In genomic region chr1:133077606-133078337, GRCm38 (mm10) we compare ENCODE assay signal across 7 mouse cellular contexts. TPM values are rescaled to one million over a fixed set of nuclear protein-coding genes. Genes with fewer than 3 reads are reported as not detected.
DNase-seq lines count a peak whose midpoint lies in the region; ATAC-seq lines count a peak whose summit lies in the region.

No protein-coding gene starts in this region.

- no peaks in the 10 kb centered on the region for H3K9me3 ChIP-seq in forebrain, embryonic 14.5 days (replicated peaks; ENCODE audit: control insufficient read depth, low read length)
- no peaks in the 10 kb centered on the region for H3K9me3 ChIP-seq in intestine, embryonic 16.5 days (ENCODE audit: control insufficient read depth, low read length)
- H3K9me3 ChIP-seq in stomach, embryonic 16.5 days (replicated peaks; ENCODE audit: control insufficient read depth, low read length) = no peaks in the 10 kb centered on the region

- H3K27ac ChIP-seq in forebrain, embryonic 14.5 days (ENCODE audit: low read depth, low read length) = peak overlapping the region; percentile 96
- H3K27ac ChIP-seq in intestine, embryonic 16.5 days (ENCODE audit: low read length) = peak overlapping the region; percentile 66
- peak overlapping the region; percentile 93 for H3K27ac ChIP-seq in stomach, embryonic 16.5 days (ENCODE audit: low read length)

- no peak overlapping the region for H3K4me3 ChIP-seq in forebrain, embryonic 14.5 days (ENCODE audit: low read depth, low read length)
- no peak overlapping the region for H3K4me3 ChIP-seq in intestine, embryonic 16.5 days (ENCODE audit: low read length)
- no peak overlapping the region for H3K4me3 ChIP-seq in stomach, embryonic 16.5 days (replicated peaks; ENCODE audit: low read length)

- H3K36me3 ChIP-seq in forebrain, embryonic 14.5 days (ENCODE audit: control insufficient read depth, insufficient read depth, low read length) = peaks cover 54% of the 10 kb centered on the region
- peaks cover 6% of the 10 kb centered on the region; the same call in 1 of the 2 replicates for H3K36me3 ChIP-seq in intestine, embryonic 16.5 days (ENCODE audit: control insufficient read depth, insufficient read depth, low read length)
- H3K36me3 ChIP-seq in stomach, embryonic 16.5 days (ENCODE audit: control insufficient read depth, insufficient read depth, low read length) = no peaks in the 10 kb centered on the region

- ATAC-seq in forebrain, embryonic 14.5 days = no peak
- peak; percentile 8; the same call in 1 of the 2 replicates for ATAC-seq in intestine, embryonic 16.5 days
- peak; percentile 37 for ATAC-seq in stomach, embryonic 16.5 days (ENCODE audit: insufficient read depth, low FRiP score)

- H3K9ac ChIP-seq in forebrain, embryonic 14.5 days (ENCODE audit: low read length) = no peak overlapping the region
- H3K9ac ChIP-seq in intestine, embryonic 16.5 days (ENCODE audit: low read depth, low read length) = peak overlapping the region; percentile 32; the same call in 1 of the 2 replicates
- peak overlapping the region; percentile 49; the same call in 1 of the 2 replicates for H3K9ac ChIP-seq in stomach, embryonic 16.5 days (ENCODE audit: low read length)

- H3K27me3 ChIP-seq in forebrain, embryonic 14.5 days (replicated peaks; ENCODE audit: control insufficient read depth, insufficient read depth, low read length) = no peaks in the 10 kb centered on the region
- no peaks in the 10 kb centered on the region for H3K27me3 ChIP-seq in intestine, embryonic 16.5 days (replicated peaks; ENCODE audit: control insufficient read depth, insufficient read depth, low read length)
- H3K27me3 ChIP-seq in stomach, embryonic 16.5 days (ENCODE audit: control insufficient read depth, insufficient read depth, low read length) = no peaks in the 10 kb centered on the region

- peaks cover 20% of the 10 kb centered on the region for H3K4me1 ChIP-seq in forebrain, embryonic 14.5 days (ENCODE audit: control insufficient read depth, insufficient read depth, low read length)
- H3K4me1 ChIP-seq in intestine, embryonic 16.5 days (ENCODE audit: control insufficient read depth, insufficient read depth, low read length) = peaks cover 26% of the 10 kb centered on the region
- peaks cover 21% of the 10 kb centered on the region for H3K4me1 ChIP-seq in stomach, embryonic 16.5 days (ENCODE audit: control insufficient read depth, insufficient read depth, low read length)

- peak; percentile 40 for DNase-seq in lung, postnatal 10 days
- no peak for DNase-seq in lung, postnatal 36 days
- no peak for DNase-seq in forebrain, embryonic 14.5 days (ENCODE audit: low spot score)
- no peak for DNase-seq in right cerebral cortex, postnatal 4 days
- DNase-seq in adrenal gland, postnatal 25 days = no peak

- 55% methylated on average over 12 of the region's 12 CpGs for WGBS in forebrain, embryonic 14.5 days
- WGBS in intestine, embryonic 16.5 days = 55% methylated on average over 12 of the region's 12 CpGs
- WGBS in stomach, embryonic 16.5 days = 56% methylated on average over 12 of the region's 12 CpGs

- no peak overlapping the region for H3K4me2 ChIP-seq in forebrain, embryonic 14.5 days (ENCODE audit: low read length)
- H3K4me2 ChIP-seq in intestine, embryonic 16.5 days (ENCODE audit: low read depth, low read length) = no peak overlapping the region
- peak overlapping the region; percentile 14; the same call in 1 of the 2 replicates for H3K4me2 ChIP-seq in stomach, embryonic 16.5 days (ENCODE audit: low read depth, low read length)

RNA-seq across cellular contexts. Expression of gene Pik3c2b, which starts 32.3 kb away (rescaled TPM):
- 9.6 and 11.6 TPM in 2 replicates for polyA plus RNA-seq in forebrain, embryonic 14.5 days (2014; fragmentation: Nextera tagmentation; extraction: Ambion mirVana)
- 5.2 and 5.3 TPM in 2 replicates for polyA plus RNA-seq in intestine, embryonic 16.5 days (2015; fragmentation: Nextera tagmentation; extraction: Ambion mirVana)
- 8.5 and 9.3 TPM in 2 replicates for polyA plus RNA-seq in stomach, embryonic 16.5 days (2015; fragmentation: Nextera tagmentation; extraction: Ambion mirVana)
- total RNA-seq in adrenal gland, postnatal 25 days (2021) = 7.9 and 8.3 TPM in 2 replicates

RNA-seq across cellular contexts. Expression of gene Mdm4, which starts 47.4 kb away (rescaled TPM):
- polyA plus RNA-seq in forebrain, embryonic 14.5 days (2014; fragmentation: Nextera tagmentation; extraction: Ambion mirVana) = 35.7 and 47.9 TPM in 2 replicates
- polyA plus RNA-seq in intestine, embryonic 16.5 days (2015; fragmentation: Nextera tagmentation; extraction: Ambion mirVana) = 19.1 and 24.1 TPM in 2 replicates
- 32.1 and 33.7 TPM in 2 replicates for polyA plus RNA-seq in stomach, embryonic 16.5 days (2015; fragmentation: Nextera tagmentation; extraction: Ambion mirVana)
- 91.6 and 115 TPM in 2 replicates for total RNA-seq in adrenal gland, postnatal 25 days (2021)

RNA-seq across cellular contexts. Expression of gene Ppp1r15b, which starts 53.2 kb away (rescaled TPM):
- 26.6 and 31.6 TPM in 2 replicates for polyA plus RNA-seq in forebrain, embryonic 14.5 days (2014; fragmentation: Nextera tagmentation; extraction: Ambion mirVana)
- 48.0 and 53.7 TPM in 2 replicates for polyA plus RNA-seq in intestine, embryonic 16.5 days (2015; fragmentation: Nextera tagmentation; extraction: Ambion mirVana)
- polyA plus RNA-seq in stomach, embryonic 16.5 days (2015; fragmentation: Nextera tagmentation; extraction: Ambion mirVana) = 55.3 and 57.0 TPM in 2 replicates
- total RNA-seq in adrenal gland, postnatal 25 days (2021) = 82.5 and 88.1 TPM in 2 replicates
